ENCODE assay signal across 9 mouse cellular contexts in genomic region chr4:145286369-145287120, GRCm38 (mm10). TPM values are rescaled to one million over a fixed set of nuclear protein-coding genes. Genes with fewer than 3 reads are reported as not detected.
A peak's percentile ranks its signal among the peaks of the same experiment; 100 is the strongest.
DNase-seq lines count a peak whose midpoint lies in the region; ATAC-seq and TF ChIP-seq lines count a peak whose summit lies in the region.
"Had no signal": no experiment of that assay in that cellular context is flagged by ENCODE, and none has a peak within 500 bp of the region (broad histone marks: within the 10 kb centered on the region; RNA-seq: fewer than 3 reads in every experiment).

No protein-coding gene starts in this region.

- no peak overlapping the region for H3K27ac ChIP-seq in hindbrain, embryonic 13.5 days
- no peak overlapping the region for H3K27ac ChIP-seq in lung, embryonic 14.5 days (ENCODE audit: low read depth)
- H3K27ac ChIP-seq: macrophage had no signal

- peak; percentile 86 for TF ChIP-seq CTCF in lung, embryonic 14.5 days (IDR thresholded peaks at IDR 0.05; ENCODE audit: low read depth)

- H3K27me3 ChIP-seq in hindbrain, embryonic 13.5 days = no peaks in the 10 kb centered on the region
- H3K27me3 ChIP-seq in lung, embryonic 14.5 days (ENCODE audit: insufficient read depth, low read length) = no peaks in the 10 kb centered on the region

- H3K36me3 ChIP-seq in hindbrain, embryonic 13.5 days = no peaks in the 10 kb centered on the region
- H3K36me3 ChIP-seq in lung, embryonic 14.5 days (ENCODE audit: insufficient read depth) = no peaks in the 10 kb centered on the region

- 57% methylated on average over 4 of the region's 4 CpGs for WGBS in hindbrain, embryonic 13.5 days
- WGBS in lung, embryonic 14.5 days = 47% methylated on average over 4 of the region's 4 CpGs

- no peaks in the 10 kb centered on the region for H3K4me1 ChIP-seq in hindbrain, embryonic 13.5 days (replicated peaks)
- no peaks in the 10 kb centered on the region for H3K4me1 ChIP-seq in lung, embryonic 14.5 days (ENCODE audit: insufficient read depth)

- no peak overlapping the region for H3K9ac ChIP-seq in hindbrain, embryonic 13.5 days
- no peak overlapping the region for H3K9ac ChIP-seq in lung, embryonic 14.5 days

- ATAC-seq in hindbrain, embryonic 13.5 days (ENCODE audit: low FRiP score) = peak; percentile 69
- ATAC-seq in lung, embryonic 14.5 days (ENCODE audit: insufficient read depth) = peak; percentile 69

- DNase-seq in NIH3T3 (ENCODE audit: low read depth) = peak; percentile 91
- peak; percentile 20 for DNase-seq in cerebellum, adult 8-10 months
- peak; percentile 66 for DNase-seq in forelimb bud, embryonic 11.5 days (ENCODE audit: low read depth, low spot score)
- DNase-seq in layer of hippocampus, adult 9-10 months (ENCODE audit: low spot score) = peak; percentile 80
- peak; percentile 93 for DNase-seq in lung, embryonic 14.5 days
- DNase-seq in retina, adult 2 months (ENCODE audit: low read depth, low spot score) = peak; percentile 29
- DNase-seq in urinary bladder, postnatal 25 days (ENCODE audit: low spot score) = peak; percentile 53

- no peaks in the 10 kb centered on the region for H3K9me3 ChIP-seq in hindbrain, embryonic 13.5 days
- no peaks in the 10 kb centered on the region for H3K9me3 ChIP-seq in lung, embryonic 14.5 days (ENCODE audit: low read depth, low read length)

- H3K4me2 ChIP-seq in hindbrain, embryonic 13.5 days = no peak overlapping the region
- H3K4me2 ChIP-seq in lung, embryonic 14.5 days = no peak overlapping the region

- H3K4me3 ChIP-seq in hindbrain, embryonic 13.5 days = no peak overlapping the region
- no peak overlapping the region for H3K4me3 ChIP-seq in lung, embryonic 14.5 days (ENCODE audit: low read depth, low read length)

RNA-seq across cellular contexts. Expression of gene Tnfrsf8, which starts 28.4 kb away (rescaled TPM):
- 0.12 TPM in 2 replicates for polyA plus RNA-seq in hindbrain, embryonic 13.5 days (2015; fragmentation: Nextera tagmentation; extraction: Ambion mirVana)
- 0.20 TPM in 1 of 2 replicates, not detected in the other for polyA plus RNA-seq in lung, embryonic 14.5 days (2014; fragmentation: Nextera tagmentation; extraction: Ambion mirVana)

RNA-seq across cellular contexts. Expression of gene Tnfrsf1b, which starts 39.9 kb away (rescaled TPM):
- polyA plus RNA-seq in hindbrain, embryonic 13.5 days (2015; fragmentation: Nextera tagmentation; extraction: Ambion mirVana) = 3.2 and 4.1 TPM in 2 replicates
- 3.3 and 3.4 TPM in 2 replicates for polyA plus RNA-seq in lung, embryonic 14.5 days (2014; fragmentation: Nextera tagmentation; extraction: Ambion mirVana)

Comparison
In these comparisons a context has a peak if more than half of its experiments do, and no peak if none do; other contexts are left out.
1. DNase-seq: peak in every context shown above with its lines; median percentile 93 in lung, embryonic 14.5 days; 91 in NIH3T3; 80 in layer of hippocampus, adult 9-10 months; 66 in forelimb bud, embryonic 11.5 days; 53 in urinary bladder, postnatal 25 days; 29 in retina, adult 2 months; 20 in cerebellum, adult 8-10 months.